Mouse (Mus musculus): Measurements from ENCODE around the gene Twnk.

DNA sequence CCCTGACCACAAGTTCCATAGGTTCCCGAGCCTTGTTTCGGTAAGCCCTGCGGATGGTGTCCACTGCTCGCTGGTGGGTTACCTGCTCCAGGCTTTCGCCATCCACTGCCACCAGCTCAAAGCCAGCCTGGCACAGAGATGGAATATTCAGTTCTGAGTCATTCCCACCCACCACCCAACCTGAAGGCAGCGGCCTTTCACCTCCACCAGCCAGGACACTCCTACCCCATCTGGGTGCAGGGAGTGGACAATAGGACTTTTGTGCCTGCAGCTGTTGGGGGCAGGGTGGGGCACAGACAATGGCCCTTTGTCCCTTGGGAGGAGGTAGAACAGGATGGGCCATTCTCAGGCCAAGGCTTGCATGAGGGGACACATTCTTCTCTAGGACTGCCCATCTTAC lies 22.4 kb downstream of the Twnk start:
- TF ChIP-seq GATA1 (IDR thresholded peaks at IDR 0.05; ENCODE audit: borderline replicate concordance, low read length) (no peak), FLI1 (IDR thresholded peaks at IDR 0.05; ENCODE audit: low read length) (no peak)
